Mouse (Mus musculus): ENCODE measurements around the gene Gm47791.

The Gm47791 gene

GRCm38 (mm10) chr1:82771022-82771586 is at the start of gene Gm47791:
Gene Gm47791, minus strand, starts transcription at chr1:82771243.
- DNase-seq (ENCODE audit: low spot score) = no peak

- DNase-seq (ENCODE audit: low spot score) = no peak
These were observed 49.7 kb upstream of the Gm47791 start for GRCm38 (mm10) chr1:82820626-82821186.

GRCm38 (mm10) chr1:82820179-82820578 is 49.1 kb upstream of the Gm47791 start:
- DNase-seq (ENCODE audit: low spot score) = no peak

- DNase-seq (ENCODE audit: low spot score) = no peak
These were observed 48.3 kb upstream of the Gm47791 start for GRCm38 (mm10) chr1:82819366-82819765.

GRCm38 (mm10) chr1:82815941-82816716 is 45.1 kb upstream of the Gm47791 start:
- DNase-seq (ENCODE audit: low spot score) = no peak

GRCm38 (mm10) chr1:82811766-82812165 is 40.7 kb upstream of the Gm47791 start:
- no peak for DNase-seq (ENCODE audit: low spot score)

GRCm38 (mm10) chr1:82808564-82808963 is 37.5 kb upstream of the Gm47791 start:
- no peak for DNase-seq (ENCODE audit: low spot score)

- DNase-seq (ENCODE audit: low spot score) = no peak
These were observed 36.2 kb upstream of the Gm47791 start for GRCm38 (mm10) chr1:82807206-82807605.

GRCm38 (mm10) chr1:82806391-82806790 is 35.3 kb upstream of the Gm47791 start:
- no peak for DNase-seq (ENCODE audit: low spot score)

GRCm38 (mm10) chr1:82804059-82804458 is 33.0 kb upstream of the Gm47791 start:
- DNase-seq (ENCODE audit: low spot score) = no peak

GRCm38 (mm10) chr1:82803608-82804007 is 32.6 kb upstream of the Gm47791 start:
- no peak for DNase-seq (ENCODE audit: low spot score)

- DNase-seq (ENCODE audit: low spot score) = no peak
These were observed 30.2 kb upstream of the Gm47791 start for GRCm38 (mm10) chr1:82801105-82801783.

- DNase-seq (ENCODE audit: low spot score) = no peak
These were observed 27.9 kb upstream of the Gm47791 start for GRCm38 (mm10) chr1:82798922-82799321.

- DNase-seq (ENCODE audit: low spot score) = no peak
These were observed 27.3 kb upstream of the Gm47791 start for GRCm38 (mm10) chr1:82798304-82798703.

- DNase-seq (ENCODE audit: low spot score) = no peak
These were observed 26.0 kb upstream of the Gm47791 start for GRCm38 (mm10) chr1:82797088-82797487.

GRCm38 (mm10) chr1:82795702-82796443 is 24.8 kb upstream of the Gm47791 start:
- no peak for DNase-seq (ENCODE audit: low spot score)

GRCm38 (mm10) chr1:82795211-82795610 is 24.2 kb upstream of the Gm47791 start:
- no peak for DNase-seq (ENCODE audit: low spot score)

- DNase-seq (ENCODE audit: low spot score) = no peak
These were observed 22.9 kb upstream of the Gm47791 start for GRCm38 (mm10) chr1:82793986-82794385.

- no peak for DNase-seq (ENCODE audit: low spot score)
These were observed 22.1 kb upstream of the Gm47791 start for GRCm38 (mm10) chr1:82793110-82793509.

- no peak for DNase-seq (ENCODE audit: low spot score)
These were observed 21.2 kb upstream of the Gm47791 start for GRCm38 (mm10) chr1:82792238-82792637.

- no peak for DNase-seq (ENCODE audit: low spot score)
These were observed 20.1 kb upstream of the Gm47791 start for GRCm38 (mm10) chr1:82791105-82791504.

- no peak for DNase-seq (ENCODE audit: low spot score)
These were observed 17.0 kb upstream of the Gm47791 start for GRCm38 (mm10) chr1:82788070-82788469.
